Mouse (Mus musculus) kidney, embryonic 14.5 days (tissue): ENCODE measurements around the gene Dmgdh. TPM values are rescaled to one million over a fixed set of nuclear protein-coding genes. Genes with fewer than 3 reads are reported as not detected.

Experiments used
- ATAC-seq: fragments of 200-750 bp; cut with Nextera tagmentation; 2 replicates; pipeline ENCODE4 v1.8.0; 2017; ENCODE audit warnings: moderate number of reproducible peaks, mild to moderate bottlenecking, moderate TSS enrichment, moderate library complexity; ENCODE audit not compliant: low FRiP score, low TSS enrichment
- H3K27ac ChIP-seq: fragments of 300-500 bp; sonication (generic); 2 replicates; pipeline ENCODE4 v1.5.1; 2014; ENCODE audit warnings: low read depth, mild to moderate bottlenecking, low read length, moderate library complexity, mixed read lengths
- H3K27me3 ChIP-seq: fragments of 300-500 bp; sonication (generic); 2 replicates; pipeline ENCODE4 v1.6.1; 2014; ENCODE audit warnings: mild to moderate bottlenecking, low read length; ENCODE audit not compliant: control insufficient read depth, insufficient read depth
- H3K36me3 ChIP-seq: fragments of 300-500 bp; sonication (generic); 2 replicates; pipeline ENCODE4 v1.6.1; 2014; ENCODE audit warnings: low read length, mixed read lengths; ENCODE audit not compliant: control insufficient read depth, insufficient read depth
- H3K4me1 ChIP-seq: fragments of 300-500 bp; sonication (generic); 2 replicates; pipeline ENCODE4 v1.6.1; 2014; ENCODE audit warnings: low read length, mixed read lengths; ENCODE audit not compliant: control insufficient read depth, insufficient read depth
- H3K4me2 ChIP-seq: fragments of 300-500 bp; sonication (generic); replicated peaks from 2 replicates; pipeline ENCODE4 v1.6.1; 2014; ENCODE audit warnings: low read depth, mild to moderate bottlenecking, low read length
- H3K4me3 ChIP-seq: fragments of 300-500 bp; sonication (generic); 2 replicates; pipeline ENCODE4 v1.5.1; 2014; ENCODE audit warnings: mild to moderate bottlenecking, low read length
- H3K9ac ChIP-seq: fragments of 300-500 bp; sonication (generic); 2 replicates; pipeline ENCODE4 v1.6.1; 2014; ENCODE audit warnings: low read depth, mild to moderate bottlenecking, low read length, moderate library complexity
- H3K9me3 ChIP-seq: fragments of 300-500 bp; sonication (generic); 2 replicates; pipeline ENCODE4 v1.6.1; 2016; ENCODE audit warnings: low read length; ENCODE audit not compliant: control insufficient read depth
- WGBS: fragments of 180-500 bp; shearing (Covaris S2); extraction: QIAGEN DNeasy Blood & Tissue Kit; methylation state at CpG from one replicate; pipeline ENCODE4 v1.1.7; 2014; 5-methylcytosine and 5-hydroxymethylcytosine counted together
- polyA plus RNA-seq: library from polyadenylated mRNA; unstranded; fragments of >200 nt; fragmentation: Nextera tagmentation; extraction: Ambion mirVana; gene quantifications from 2 replicates; pipeline ENCODE4 v1.2.1, GENCODE M21; 2014

Dmgdh gene
- polyA plus RNA-seq, 1 experiment from 2014 or later = 0.28 TPM

DNA sequence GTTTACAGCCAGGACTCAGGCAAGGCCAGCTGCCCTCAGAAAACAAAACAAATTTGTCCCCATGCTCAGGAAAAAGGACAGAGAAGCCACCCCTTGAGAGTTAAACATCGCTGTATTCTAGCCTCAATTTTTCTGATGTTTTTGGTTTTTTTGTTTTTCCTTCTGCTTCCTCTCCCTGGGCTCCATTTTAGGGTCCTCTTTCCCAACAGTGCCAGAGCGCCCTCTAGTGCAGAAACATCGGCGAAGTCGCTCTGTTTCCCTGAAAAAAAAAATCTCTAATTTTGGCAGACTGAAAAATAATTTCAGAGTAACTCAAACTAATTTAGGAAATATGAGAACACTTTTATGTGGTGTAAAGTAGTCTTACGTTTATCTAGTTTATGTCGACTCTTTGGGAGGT, 44.7 kb downstream of the Dmgdh start:
- ATAC-seq = no peak
- H3K27ac ChIP-seq = no peak overlapping the region
- H3K4me2 ChIP-seq = no peak overlapping the region
- no peak overlapping the region for H3K4me3 ChIP-seq
- no peaks in the 10 kb centered on the region for H3K9me3 ChIP-seq
- no peak overlapping the region for H3K9ac ChIP-seq
- 4% methylated on average over 7 of the region's 7 CpGs for WGBS
- no peaks in the 10 kb centered on the region for H3K27me3 ChIP-seq
- H3K4me1 ChIP-seq = no peaks in the 10 kb centered on the region
- H3K36me3 ChIP-seq = no peaks in the 10 kb centered on the region

DNA sequence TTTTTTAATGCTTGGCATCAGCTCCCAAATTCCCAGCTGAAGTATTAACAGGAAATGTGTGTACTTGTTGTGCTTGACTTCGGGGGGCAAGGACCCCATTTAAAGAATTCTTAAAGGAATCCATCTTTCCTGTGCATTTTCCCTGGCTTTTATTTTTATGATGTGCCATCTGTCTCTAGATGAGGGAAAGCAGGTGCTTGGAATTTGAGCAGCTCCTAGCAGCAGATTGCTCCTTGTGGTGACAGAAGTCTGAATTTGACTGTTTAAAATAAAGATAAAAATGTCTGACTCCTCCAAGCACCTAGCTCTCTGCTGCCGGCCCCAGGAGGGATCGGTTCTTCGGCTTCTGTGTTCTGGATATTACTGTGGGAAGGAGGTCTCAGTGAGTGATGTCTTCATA, 47.7 kb downstream of the Dmgdh start:
- Histone ChIP-seq H3K9ac (no peak overlapping the region), H3K4me1 (no peaks in the 10 kb centered on the region), H3K27ac (no peak overlapping the region), H3K9me3 (no peaks in the 10 kb centered on the region), H3K4me2 (no peak overlapping the region), H3K36me3 (no peaks in the 10 kb centered on the region), H3K27me3 (no peaks in the 10 kb centered on the region), H3K4me3 (no peak overlapping the region)
- ATAC-seq = no peak
- WGBS = 76% methylated on average over 4 of the region's 4 CpGs

DNA sequence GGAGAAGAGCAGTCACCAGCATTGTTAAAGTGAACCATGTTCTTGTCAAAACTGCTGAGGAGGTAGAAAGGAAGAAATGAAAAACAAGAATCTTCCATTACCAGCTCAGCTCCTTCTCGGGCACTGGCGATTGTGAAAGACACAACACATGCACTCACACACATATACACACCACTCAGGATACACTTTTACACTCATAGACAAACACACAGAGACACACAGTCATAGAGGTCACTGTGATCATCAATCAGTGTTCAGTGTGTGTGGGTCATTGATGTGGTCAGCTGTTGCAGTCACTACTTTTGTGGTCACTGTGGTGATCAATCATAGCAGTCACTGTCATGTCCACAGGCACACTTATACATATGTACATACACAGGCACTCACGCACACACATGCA, 49.2 kb downstream of the Dmgdh start:
- no peak overlapping the region for H3K4me2 ChIP-seq
- no peak overlapping the region for H3K4me3 ChIP-seq
- H3K27ac ChIP-seq = no peak overlapping the region
- H3K9me3 ChIP-seq = no peaks in the 10 kb centered on the region
- ATAC-seq = peak; percentile 49; the same call in 1 of the 2 replicates
- no peaks in the 10 kb centered on the region for H3K36me3 ChIP-seq
- H3K4me1 ChIP-seq = no peaks in the 10 kb centered on the region
- H3K9ac ChIP-seq = no peak overlapping the region
- 76% methylated on average over 3 of the region's 3 CpGs for WGBS
- no peaks in the 10 kb centered on the region for H3K27me3 ChIP-seq

DNA sequence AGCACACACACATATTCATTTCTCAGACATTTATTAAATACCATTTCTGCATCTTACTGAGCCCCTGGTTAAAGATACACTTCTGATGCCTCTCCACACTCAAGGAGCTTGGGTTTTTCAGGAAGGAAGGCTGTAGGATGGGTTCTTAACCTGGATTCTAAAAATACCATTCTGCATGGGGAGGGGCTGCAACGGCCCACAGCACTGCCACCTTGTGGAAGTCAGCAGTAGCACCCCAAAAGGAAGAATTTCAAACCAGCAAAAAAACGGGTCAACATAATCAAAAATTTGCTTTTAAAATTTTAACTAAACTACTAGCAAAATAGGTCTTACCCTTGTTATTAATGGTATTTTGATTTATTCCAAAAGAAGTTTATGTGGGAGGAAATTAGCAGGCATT, 50.0 kb downstream of the Dmgdh start:
- Histone ChIP-seq H3K36me3 (no peaks in the 10 kb centered on the region), H3K4me3 (no peak overlapping the region), H3K9me3 (no peaks in the 10 kb centered on the region), H3K27me3 (no peaks in the 10 kb centered on the region), H3K4me2 (no peak overlapping the region), H3K27ac (no peak overlapping the region), H3K9ac (no peak overlapping the region), H3K4me1 (no peaks in the 10 kb centered on the region)
- WGBS = 19% methylated on average over 2 of the region's 2 CpGs
- no peak for ATAC-seq

DNA sequence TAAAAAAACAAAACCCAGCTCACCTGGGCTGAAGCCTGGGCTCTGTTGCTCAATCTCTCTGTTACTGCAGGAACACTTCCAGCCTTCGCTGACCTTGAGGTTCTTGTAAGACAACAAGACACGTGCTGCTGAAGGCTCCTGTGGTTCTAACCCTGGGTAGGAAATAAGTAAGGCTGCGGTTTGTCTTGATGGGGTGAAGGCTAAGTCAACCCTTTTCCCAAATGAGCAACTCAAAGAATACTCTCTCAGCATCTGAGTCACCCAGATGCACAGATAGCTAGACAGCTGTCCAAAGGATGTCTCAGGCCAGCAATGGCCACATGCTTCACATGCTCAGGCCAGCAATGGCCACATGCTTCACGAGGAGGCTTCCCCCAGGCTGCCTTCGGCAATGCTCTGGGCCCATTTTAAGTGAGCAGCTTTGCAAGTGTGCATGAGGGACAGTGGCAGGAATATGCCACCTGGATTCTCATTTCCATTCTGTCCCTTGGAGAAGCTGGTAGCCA, 61.0 kb downstream of the Dmgdh start:
- ATAC-seq = no peak
- H3K27me3 ChIP-seq = no peaks in the 10 kb centered on the region; the same call in 1 of the 2 replicates
- H3K4me1 ChIP-seq = no peaks in the 10 kb centered on the region
- no peak overlapping the region for H3K9ac ChIP-seq
- no peak overlapping the region for H3K4me2 ChIP-seq
- H3K36me3 ChIP-seq = no peaks in the 10 kb centered on the region
- no peak overlapping the region for H3K4me3 ChIP-seq
- WGBS = 86% methylated on average over 5 of the region's 5 CpGs
- no peaks in the 10 kb centered on the region for H3K9me3 ChIP-seq
- H3K27ac ChIP-seq = no peak overlapping the region

DNA sequence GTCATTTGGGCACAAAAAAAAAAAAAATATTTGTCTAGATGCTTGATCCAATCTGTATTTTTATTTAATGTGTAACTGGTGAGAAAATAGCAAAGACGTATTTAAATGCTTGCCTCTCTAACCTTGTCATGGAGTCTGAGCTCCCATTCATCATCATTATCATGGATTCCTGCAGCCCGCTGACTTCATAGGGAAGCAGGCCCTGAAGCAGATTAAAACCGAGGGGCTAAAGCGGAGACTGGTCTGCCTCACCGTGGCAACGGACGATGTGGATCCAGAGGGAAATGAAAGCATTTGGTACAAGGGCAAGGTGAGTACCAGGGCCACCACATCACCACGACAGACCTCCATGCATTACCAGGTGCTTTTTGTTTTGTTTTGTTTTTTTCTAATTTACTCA, 69.9 kb downstream of the Dmgdh start:
- Histone ChIP-seq H3K4me3 (no peak overlapping the region), H3K27ac (no peak overlapping the region), H3K36me3 (no peaks in the 10 kb centered on the region), H3K4me1 (no peaks in the 10 kb centered on the region), H3K9ac (no peak overlapping the region), H3K4me2 (no peak overlapping the region), H3K9me3 (no peaks in the 10 kb centered on the region), H3K27me3 (no peaks in the 10 kb centered on the region)
- WGBS = 60% methylated on average over 8 of the region's 8 CpGs
- no peak for ATAC-seq

DNA sequence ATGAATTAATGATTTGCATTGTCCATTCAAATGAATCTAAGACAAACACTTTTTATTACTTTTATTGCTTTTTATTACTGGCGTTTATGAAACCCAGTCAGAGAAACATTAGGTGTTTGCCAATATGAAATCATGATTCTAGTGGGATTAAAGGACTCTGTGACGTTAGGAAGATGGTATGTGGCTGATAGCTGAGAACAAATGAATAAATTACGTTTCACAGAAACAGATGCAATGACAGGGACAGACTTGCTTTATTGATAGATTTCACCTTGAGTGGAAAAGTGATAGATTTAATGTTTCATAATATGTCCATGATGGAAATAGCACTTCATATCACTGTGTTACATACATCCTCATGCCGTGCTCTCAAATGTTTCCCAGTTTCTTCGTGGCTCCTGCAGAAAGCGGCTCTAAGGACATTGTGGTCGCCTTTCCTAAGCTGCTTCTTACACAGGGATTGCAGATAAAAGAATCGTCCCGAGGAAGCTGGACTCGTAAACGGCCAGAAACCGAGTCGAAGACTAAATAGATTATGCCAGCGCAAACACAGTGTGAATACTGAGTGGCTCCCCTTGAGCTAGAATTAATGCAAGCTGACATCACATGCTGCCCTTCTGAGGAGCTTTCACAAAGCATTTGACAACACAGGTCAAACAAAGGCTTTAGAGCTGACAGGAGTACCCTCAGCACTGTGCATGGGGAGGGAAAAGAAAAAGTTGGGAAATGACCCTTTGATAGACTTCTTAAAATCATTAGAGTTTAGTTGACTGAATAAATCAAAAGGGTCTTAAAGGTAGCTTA, 78.6 kb downstream of the Dmgdh start:
- WGBS = 86% methylated on average over 14 of the region's 14 CpGs
- ATAC-seq = no peak
- Histone ChIP-seq H3K27me3 (no peaks in the 10 kb centered on the region), H3K4me3 (no peak overlapping the region), H3K4me1 (no peaks in the 10 kb centered on the region), H3K4me2 (no peak overlapping the region), H3K27ac (no peak overlapping the region), H3K9ac (no peak overlapping the region), H3K36me3 (no peaks in the 10 kb centered on the region), H3K9me3 (no peaks in the 10 kb centered on the region)

DNA sequence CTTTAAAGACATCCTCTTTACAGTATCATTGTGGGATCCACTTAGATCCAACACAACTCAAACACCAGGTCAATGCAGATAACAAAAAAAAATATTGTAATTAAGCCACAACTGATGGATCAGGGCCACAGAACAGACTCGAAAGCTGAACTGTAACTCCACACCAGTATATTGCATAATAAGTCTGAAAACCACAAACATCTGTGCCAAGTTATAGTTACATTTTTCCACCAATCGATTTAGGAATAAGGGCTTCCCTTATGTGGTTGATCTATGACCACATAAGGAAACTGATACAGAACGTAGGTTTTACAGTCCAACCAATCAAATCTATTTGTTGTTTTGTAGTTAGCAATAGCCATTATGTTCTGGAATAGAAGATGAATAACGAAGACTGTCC, 80.9 kb downstream of the Dmgdh start:
- Histone ChIP-seq H3K4me3 (no peak overlapping the region), H3K9me3 (no peaks in the 10 kb centered on the region), H3K9ac (no peak overlapping the region), H3K4me2 (no peak overlapping the region), H3K27ac (no peak overlapping the region), H3K27me3 (no peaks in the 10 kb centered on the region), H3K36me3 (no peaks in the 10 kb centered on the region), H3K4me1 (no peaks in the 10 kb centered on the region)
- 86% methylated on average over 4 of the region's 4 CpGs for WGBS
- no peak for ATAC-seq

DNA sequence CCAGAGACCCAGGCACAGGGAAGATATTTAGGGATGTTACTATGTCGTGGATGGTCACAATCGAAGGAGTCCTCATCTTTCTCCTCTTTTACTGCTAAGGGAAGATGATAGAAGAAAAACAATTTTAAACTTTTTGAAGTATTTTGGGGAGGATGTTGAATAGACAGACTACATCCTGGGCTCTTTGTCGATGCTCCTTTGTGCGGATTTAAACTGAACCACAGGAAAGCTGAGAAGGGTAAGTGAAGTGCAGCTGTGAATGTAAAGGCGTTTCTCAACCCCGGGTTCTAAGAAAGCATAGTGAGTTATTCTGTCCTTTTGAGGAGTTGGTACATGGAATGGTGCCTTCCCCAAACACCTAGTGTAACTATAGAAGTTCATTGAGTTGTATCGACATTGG, 82.4 kb downstream of the Dmgdh start:
- H3K4me3 ChIP-seq = no peak overlapping the region
- H3K27me3 ChIP-seq = no peaks in the 10 kb centered on the region
- H3K36me3 ChIP-seq = no peaks in the 10 kb centered on the region
- WGBS = 90% methylated on average over 7 of the region's 7 CpGs
- H3K4me1 ChIP-seq = no peaks in the 10 kb centered on the region
- H3K9me3 ChIP-seq = no peaks in the 10 kb centered on the region
- ATAC-seq = no peak
- H3K9ac ChIP-seq = no peak overlapping the region
- no peak overlapping the region for H3K27ac ChIP-seq
- H3K4me2 ChIP-seq = no peak overlapping the region
